10 mouse cellular contexts compared by ENCODE assay signal in the genomic region with DNA sequence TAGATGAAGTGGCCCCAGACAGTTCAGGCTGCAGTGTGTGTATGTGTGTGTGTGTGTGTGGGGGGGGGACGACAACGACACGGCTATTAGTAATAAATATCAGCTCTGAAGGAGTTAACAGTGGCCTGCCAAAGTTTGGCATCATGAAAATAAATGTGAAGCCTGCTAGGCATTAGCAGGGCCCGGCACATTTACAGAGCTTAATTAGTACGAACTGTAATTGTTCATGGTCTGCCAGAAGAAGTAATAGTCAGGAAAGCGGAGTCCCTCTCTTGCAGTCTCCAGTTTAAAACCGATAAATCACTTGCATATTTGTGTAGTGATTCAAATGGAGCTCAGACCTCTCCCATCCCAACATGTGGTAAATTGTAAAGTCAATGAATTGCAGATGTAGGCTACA. TPM values are rescaled to one million over a fixed set of nuclear protein-coding genes. Genes with fewer than 3 reads are reported as not detected.
DNase-seq lines count a peak whose midpoint lies in the region; ATAC-seq lines count a peak whose summit lies in the region.
"Had no signal": no experiment of that assay in that cellular context is flagged by ENCODE, and none has a peak within 500 bp of the region (broad histone marks: within the 10 kb centered on the region; RNA-seq: fewer than 3 reads in every experiment).

No protein-coding gene starts in this region.

- H3K4me3 ChIP-seq in forebrain, embryonic 13.5 days: peak overlapping the region; percentile 8; the same call in 1 of the 2 replicates
- no peak overlapping the region for H3K4me3 ChIP-seq in midbrain, embryonic 11.5 days (ENCODE audit: low read depth, low read length)

- peaks cover 94% of the 10 kb centered on the region for H3K4me1 ChIP-seq in forebrain, embryonic 13.5 days
- peaks cover 62% of the 10 kb centered on the region for H3K4me1 ChIP-seq in midbrain, embryonic 11.5 days (ENCODE audit: control insufficient read depth, insufficient read depth, low read length)

- peak overlapping the region; percentile 49 for H3K4me2 ChIP-seq in forebrain, embryonic 13.5 days
- peak overlapping the region; percentile 75 for H3K4me2 ChIP-seq in midbrain, embryonic 11.5 days

- H3K36me3 ChIP-seq in forebrain, embryonic 13.5 days (ENCODE audit: poor library complexity, severe bottlenecking): no peaks in the 10 kb centered on the region
- H3K36me3 ChIP-seq in midbrain, embryonic 11.5 days (ENCODE audit: control insufficient read depth, insufficient read depth, low read length): no peaks in the 10 kb centered on the region

- peaks cover 14% of the 10 kb centered on the region; the same call in 1 of the 2 replicates for H3K27me3 ChIP-seq in forebrain, embryonic 13.5 days
- H3K27me3 ChIP-seq in midbrain, embryonic 11.5 days (ENCODE audit: control insufficient read depth, insufficient read depth, low read length): no peaks in the 10 kb centered on the region

- DNase-seq in embryo, embryonic 10 days (ENCODE audit: low spot score): peak; percentile 57
- no peak for DNase-seq in embryo, embryonic 9.5 days (ENCODE audit: extremely low spot score)
- DNase-seq in 3T3-L1 (ENCODE audit: low read depth, low spot score): peak; percentile 95
- no peak for DNase-seq in midbrain, embryonic 11.5 days (ENCODE audit: low spot score, missing footprints)
- DNase-seq in left cerebral cortex, adult 8-10 months (ENCODE audit: low spot score in 2 of 2): no peak
- DNase-seq in left cerebral cortex, adult 11 months (ENCODE audit: low spot score): no peak
- DNase-seq: cerebellum, adult 18-20 months had no signal

- peak overlapping the region; percentile 30; the same call in 1 of the 2 replicates for H3K9ac ChIP-seq in forebrain, embryonic 13.5 days
- peak overlapping the region; percentile 22; the same call in 1 of the 2 replicates for H3K9ac ChIP-seq in midbrain, embryonic 11.5 days (ENCODE audit: low read length)

- 10% methylated on average over 7 of the region's 7 CpGs for WGBS in forebrain, embryonic 13.5 days
- WGBS in midbrain, embryonic 11.5 days: 50% methylated on average over 7 of the region's 7 CpGs

- peak overlapping the region; percentile 48 for H3K27ac ChIP-seq in forebrain, embryonic 13.5 days
- no peak overlapping the region for H3K27ac ChIP-seq in midbrain, embryonic 11.5 days (ENCODE audit: low read depth, low read length)

- no peaks in the 10 kb centered on the region for H3K9me3 ChIP-seq in forebrain, embryonic 13.5 days (replicated peaks)
- H3K9me3 ChIP-seq in midbrain, embryonic 11.5 days (ENCODE audit: control insufficient read depth, low read length): no peaks in the 10 kb centered on the region

- peak; percentile 48 for ATAC-seq in forebrain, embryonic 13.5 days
- ATAC-seq in midbrain, embryonic 11.5 days (ENCODE audit: low FRiP score): no peak
- ATAC-seq in megakaryocyte progenitor cell, adult 5-6 weeks (replicated peaks; ENCODE audit: poor library complexity): no peak
- ATAC-seq: lung, postnatal 0 days had no signal

RNA-seq across cellular contexts. Expression of a gene that starts 7.9 kb away (rescaled TPM):
- polyA plus RNA-seq in forebrain, embryonic 13.5 days (2015; fragmentation: Nextera tagmentation; extraction: Ambion mirVana): 130 and 215 TPM in 2 replicates
- polyA plus RNA-seq in midbrain, embryonic 11.5 days (2014; fragmentation: Nextera tagmentation; extraction: Ambion mirVana): 379 and 401 TPM in 2 replicates
- total RNA-seq in left cerebral cortex, adult 8-10 months (2022): 10 to 100 TPM in 3 of 4 experiments, 1 to 10 TPM in 1; 9.6 to 12.4 (median 11.5) TPM
- 3.6 and 6.2 TPM in 2 replicates for total RNA-seq in megakaryocyte progenitor cell, adult 5-6 weeks (2015)
- 0.37 and 0.71 TPM in 2 replicates for total RNA-seq in megakaryocyte progenitor cell, adult 5-6 weeks (2017)

Comparison
In these comparisons a context has a peak if more than half of its experiments do, and no peak if none do; other contexts are left out.
1. DNase-seq: peak in embryo, embryonic 10 days (single experiment) and 3T3-L1 (single experiment); none in embryo, embryonic 9.5 days (single experiment), midbrain, embryonic 11.5 days (single experiment), left cerebral cortex, adult 8-10 months (0 of 2) and left cerebral cortex, adult 11 months (single experiment).